Mouse (Mus musculus): ENCODE measurements at regions not wholly inside any gene's neighbourhood (a gene's known extent, or its start where the extent isn't known, plus 50 kb on each side); places are given as distances from the start of the nearest gene placed in this dataset.

DNA sequence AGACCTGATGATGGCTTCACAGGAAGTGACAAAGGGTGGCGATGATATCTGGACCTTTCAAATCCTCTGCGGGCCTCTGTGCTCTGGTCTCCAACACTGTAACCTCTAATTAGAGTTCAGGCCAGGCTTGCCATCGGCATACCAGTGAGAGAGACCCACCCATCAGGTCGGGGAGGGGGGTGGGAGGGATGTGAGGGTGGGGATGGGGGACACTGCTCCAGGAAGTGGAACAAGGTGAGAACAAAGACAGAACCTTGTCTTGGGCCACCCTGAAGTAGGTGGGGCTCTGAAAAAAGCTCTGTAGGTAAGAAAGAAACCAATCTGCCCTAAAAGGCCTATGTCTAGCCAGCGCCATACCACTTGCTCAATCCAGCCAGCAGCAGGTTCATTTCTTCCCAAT is 243.0 kb upstream of the Tle3 start:
- no peak overlapping the region for H3K27ac ChIP-seq (replicated peaks)
- no peak for ATAC-seq (ENCODE audit: low FRiP score, low read depth)
- no peak overlapping the region for H3K4me2 ChIP-seq
- peaks cover 5% of the 10 kb centered on the region; the same call in 1 of the 2 replicates for H3K4me1 ChIP-seq (replicated peaks)
- no peaks in the 10 kb centered on the region for H3K9me3 ChIP-seq
- no peaks in the 10 kb centered on the region for H3K27me3 ChIP-seq
- H3K9ac ChIP-seq = no peak overlapping the region
- 89% methylated on average over 5 of the region's 5 CpGs for WGBS
- H3K36me3 ChIP-seq = no peaks in the 10 kb centered on the region
- no peak overlapping the region for H3K4me3 ChIP-seq

DNA sequence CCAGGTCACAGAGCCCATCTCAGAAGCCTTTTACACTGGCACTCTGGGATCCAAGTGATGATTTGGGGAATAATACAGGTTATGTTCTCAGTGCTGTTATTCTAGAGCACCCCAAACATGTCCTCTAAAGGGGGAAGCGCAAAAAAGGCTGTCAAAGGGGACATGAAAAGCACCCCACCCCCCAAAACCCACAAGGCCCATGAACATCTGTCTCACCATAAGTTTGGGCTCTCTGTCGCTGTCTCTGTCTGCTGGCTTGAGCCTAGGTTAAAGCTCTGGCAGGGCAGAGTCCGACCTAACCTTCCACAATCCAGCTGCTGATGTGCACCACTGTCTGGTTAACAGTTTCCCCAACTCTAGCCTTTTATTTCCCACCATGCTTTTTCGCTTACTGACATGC is 241.3 kb upstream of the Tle3 start:
- Histone ChIP-seq H3K4me1 (replicated peaks) (peaks cover 13% of the 10 kb centered on the region), H3K9ac (no peak overlapping the region), H3K9me3 (no peaks in the 10 kb centered on the region), H3K4me2 (no peak overlapping the region), H3K27ac (replicated peaks) (no peak overlapping the region), H3K4me3 (no peak overlapping the region), H3K36me3 (no peaks in the 10 kb centered on the region), H3K27me3 (no peaks in the 10 kb centered on the region)
- 78% methylated on average over 4 of the region's 4 CpGs for WGBS
- no peak for ATAC-seq (ENCODE audit: low FRiP score, low read depth)

DNA sequence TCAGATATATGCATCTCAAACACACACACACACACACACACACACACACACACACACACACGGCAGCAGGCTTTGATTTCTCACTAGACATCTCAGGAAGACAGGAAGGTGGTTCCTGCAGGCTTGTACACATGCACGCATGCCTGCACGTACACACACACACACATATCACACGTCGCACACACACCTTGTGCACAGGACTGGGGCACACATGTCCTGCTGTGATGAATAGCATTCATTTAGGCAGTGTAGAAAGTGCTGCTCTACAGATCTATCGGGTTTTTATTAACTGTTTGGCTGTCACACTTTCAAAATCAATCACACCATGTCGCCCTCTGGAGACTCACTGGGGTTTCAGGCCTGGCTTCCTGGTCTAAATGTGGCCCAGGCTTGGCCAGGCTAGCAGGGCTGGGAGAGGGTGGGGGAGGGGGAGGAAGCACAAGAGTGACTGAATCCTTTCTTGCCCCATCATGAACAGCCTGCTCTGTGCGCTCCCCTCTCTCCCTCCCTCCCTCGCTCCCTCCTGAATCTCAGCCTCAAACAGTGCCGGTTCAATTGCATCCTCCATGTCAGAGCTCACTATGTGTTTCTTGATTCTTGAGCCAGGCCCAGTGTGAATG is 236.8 kb upstream of the Tle3 start:
- H3K27ac ChIP-seq (replicated peaks) = no peak overlapping the region

DNA sequence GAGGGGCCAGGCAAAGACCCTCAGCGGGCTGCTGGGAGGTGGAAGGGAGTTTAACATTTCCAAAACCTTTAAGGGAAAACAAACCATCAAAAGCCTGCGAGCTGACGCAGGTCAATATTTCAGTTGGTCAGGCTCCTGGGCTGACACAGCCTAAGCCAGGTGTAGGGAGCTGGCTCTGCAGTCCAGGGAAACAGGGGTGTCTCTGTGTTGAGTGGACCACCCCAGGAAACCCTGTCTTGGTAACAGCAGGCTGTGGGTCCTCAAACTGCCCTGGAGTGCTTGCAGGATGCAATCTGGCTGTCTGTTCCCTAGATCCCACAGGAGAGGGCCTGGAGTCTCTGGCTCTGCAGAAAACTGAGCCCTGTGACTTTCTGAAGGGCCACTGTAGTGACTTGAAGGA is 236.2 kb upstream of the Tle3 start:
- no peak overlapping the region for H3K4me3 ChIP-seq
- H3K36me3 ChIP-seq = no peaks in the 10 kb centered on the region
- ATAC-seq (ENCODE audit: low FRiP score, low read depth) = no peak
- 51% methylated on average over 3 of the region's 3 CpGs for whole genome bisulfite sequencing
- no peak overlapping the region for H3K9ac ChIP-seq
- no peaks in the 10 kb centered on the region for H3K9me3 ChIP-seq
- no peak overlapping the region for H3K4me2 ChIP-seq
- H3K27me3 ChIP-seq = no peaks in the 10 kb centered on the region
- H3K4me1 ChIP-seq (replicated peaks) = peaks cover 10% of the 10 kb centered on the region
- no peak overlapping the region for H3K27ac ChIP-seq (replicated peaks)

More for the DNA sequence above, 236.8 kb upstream of the Tle3 start:
- Histone ChIP-seq H3K27me3 (no peaks in the 10 kb centered on the region), H3K9me3 (no peaks in the 10 kb centered on the region), H3K9ac (no peak overlapping the region), H3K4me3 (no peak overlapping the region), H3K4me2 (no peak overlapping the region), H3K4me1 (replicated peaks) (peaks cover 10% of the 10 kb centered on the region), H3K36me3 (no peaks in the 10 kb centered on the region)
- WGBS = 37% methylated on average over 10 of the region's 10 CpGs
- 0 out of 2 replicates have a peak, but pooled peaks have one; percentile 45 for ATAC-seq (ENCODE audit: low FRiP score, low read depth)

GRCm38 (mm10) chr9:61138741-61139368 is 233.3 kb upstream of the Tle3 start:
- 77% methylated on average over 11 of the region's 11 CpGs for WGBS
- no peak for ATAC-seq (ENCODE audit: low FRiP score, low read depth)

DNA sequence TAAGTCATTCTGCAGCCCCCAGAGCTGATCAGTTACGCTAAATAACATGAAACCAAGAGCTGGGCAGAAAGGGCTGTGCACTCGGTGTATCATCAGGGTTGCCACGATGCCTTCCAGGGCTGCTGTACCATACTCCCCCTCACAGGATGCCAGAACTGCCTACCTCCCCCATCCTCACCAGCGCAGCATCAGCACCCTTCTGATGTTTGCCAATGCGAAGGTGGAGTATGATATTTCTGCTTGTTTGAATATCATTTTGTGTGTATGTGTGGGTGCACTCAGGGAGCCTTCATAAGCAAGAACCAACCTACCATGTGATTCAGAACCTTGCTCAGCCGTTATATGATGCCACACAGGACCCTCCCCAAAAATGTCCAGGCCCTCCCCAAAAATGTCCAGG is 229.1 kb upstream of the Tle3 start:
- H3K9ac ChIP-seq = no peak overlapping the region
- ATAC-seq (ENCODE audit: low FRiP score, low read depth) = no peak
- H3K36me3 ChIP-seq = no peaks in the 10 kb centered on the region
- 79% methylated on average over 6 of the region's 6 CpGs for WGBS
- no peak overlapping the region for H3K27ac ChIP-seq (replicated peaks)
- H3K27me3 ChIP-seq = no peaks in the 10 kb centered on the region
- no peak overlapping the region for H3K4me2 ChIP-seq
- no peaks in the 10 kb centered on the region for H3K9me3 ChIP-seq
- H3K4me1 ChIP-seq (replicated peaks) = peaks cover 11% of the 10 kb centered on the region; the same call in 1 of the 2 replicates
- H3K4me3 ChIP-seq = no peak overlapping the region

More at GRCm38 (mm10) chr9:61138741-61139368, 233.3 kb upstream of the Tle3 start:
- Histone ChIP-seq H3K9me3 (no peaks in the 10 kb centered on the region), H3K36me3 (no peaks in the 10 kb centered on the region), H3K4me1 (replicated peaks) (peaks cover 10% of the 10 kb centered on the region), H3K27me3 (no peaks in the 10 kb centered on the region), H3K4me3 (no peak overlapping the region), H3K4me2 (no peak overlapping the region), H3K9ac (no peak overlapping the region), H3K27ac (replicated peaks) (no peak overlapping the region)

DNA sequence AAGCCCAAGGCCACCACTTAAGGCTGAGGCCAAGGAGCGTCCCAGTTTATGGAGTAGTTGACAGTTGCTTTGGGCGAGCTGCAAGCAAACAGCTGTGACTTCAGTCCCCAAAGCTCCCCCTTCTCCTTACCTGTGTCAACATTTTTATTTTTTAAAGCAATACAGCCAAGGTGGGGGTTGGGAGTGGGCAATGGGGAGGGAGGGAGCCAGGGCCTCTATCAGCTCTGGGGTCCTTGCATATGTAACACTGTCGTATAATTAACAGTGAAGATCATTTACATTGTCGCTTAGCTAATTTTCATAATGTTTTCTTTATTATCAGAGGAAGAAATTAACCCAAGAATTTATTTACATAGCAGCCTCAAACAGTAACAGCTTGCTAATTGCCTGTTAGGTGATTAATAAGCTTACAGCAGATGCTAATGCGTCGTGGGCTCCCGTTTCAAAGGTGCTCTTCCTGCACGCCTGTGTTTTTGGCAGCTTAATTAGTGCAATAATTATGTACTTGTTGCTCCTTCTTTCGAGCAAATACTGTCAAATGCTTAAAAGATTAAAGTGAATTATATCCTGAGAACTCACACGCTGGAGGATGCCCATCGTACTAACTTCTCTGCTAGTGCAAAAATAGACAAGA is 227.4 kb upstream of the Tle3 start:
- Histone ChIP-seq H3K4me2 (no peak overlapping the region), H3K27me3 (no peaks in the 10 kb centered on the region), H3K4me3 (no peak overlapping the region), H3K4me1 (replicated peaks) (peaks cover 11% of the 10 kb centered on the region; the same call in 1 of the 2 replicates), H3K27ac (replicated peaks) (no peak overlapping the region), H3K36me3 (no peaks in the 10 kb centered on the region), H3K9ac (no peak overlapping the region), H3K9me3 (no peaks in the 10 kb centered on the region)
- WGBS = 55% methylated on average over 11 of the region's 11 CpGs
- ATAC-seq (ENCODE audit: low FRiP score, low read depth) = peak; percentile 42; the same call in 1 of the 2 replicates

GRCm38 (mm10) chr9:61145738-61146137 is 226.4 kb upstream of the Tle3 start:
- 84% methylated on average over 8 of the region's 8 CpGs for WGBS
- Histone ChIP-seq H3K27ac (replicated peaks) (no peak overlapping the region), H3K9me3 (no peaks in the 10 kb centered on the region), H3K9ac (no peak overlapping the region), H3K4me1 (replicated peaks) (peaks cover 11% of the 10 kb centered on the region; the same call in 1 of the 2 replicates), H3K4me3 (no peak overlapping the region), H3K27me3 (0 out of 2 replicates have a peak, but pooled peaks cover 3% of the 10 kb centered on the region), H3K36me3 (no peaks in the 10 kb centered on the region), H3K4me2 (no peak overlapping the region)
- no peak for ATAC-seq (ENCODE audit: low FRiP score, low read depth)

DNA sequence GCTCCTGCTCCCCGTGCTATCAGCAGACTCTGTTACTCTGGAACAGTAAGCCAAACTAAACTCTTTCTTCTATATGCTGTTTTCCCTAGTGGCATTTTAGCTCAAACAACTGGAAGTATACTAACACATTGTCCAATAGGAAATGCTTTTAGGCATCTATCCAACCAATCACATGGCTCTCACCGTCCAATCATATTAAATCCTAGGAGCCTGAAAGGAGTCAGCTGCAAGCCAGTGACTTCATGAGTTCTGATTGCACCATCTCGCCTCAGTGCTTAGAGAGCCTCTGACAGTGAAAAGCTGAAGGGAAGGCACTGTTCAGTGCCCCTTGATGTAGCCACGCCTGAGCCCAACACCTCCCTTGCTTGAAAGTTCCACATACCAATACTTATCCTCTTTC is 221.0 kb upstream of the Tle3 start:
- Histone ChIP-seq H3K27me3 (0 out of 2 replicates have a peak, but pooled peaks cover 10% of the 10 kb centered on the region), H3K4me1 (replicated peaks) (peaks cover 12% of the 10 kb centered on the region), H3K4me3 (no peak overlapping the region), H3K36me3 (no peaks in the 10 kb centered on the region), H3K27ac (replicated peaks) (no peak overlapping the region), H3K9ac (no peak overlapping the region), H3K4me2 (no peak overlapping the region), H3K9me3 (no peaks in the 10 kb centered on the region)
- WGBS = 87% methylated on average over 4 of the region's 4 CpGs
- no peak for ATAC-seq (ENCODE audit: low FRiP score, low read depth)

DNA sequence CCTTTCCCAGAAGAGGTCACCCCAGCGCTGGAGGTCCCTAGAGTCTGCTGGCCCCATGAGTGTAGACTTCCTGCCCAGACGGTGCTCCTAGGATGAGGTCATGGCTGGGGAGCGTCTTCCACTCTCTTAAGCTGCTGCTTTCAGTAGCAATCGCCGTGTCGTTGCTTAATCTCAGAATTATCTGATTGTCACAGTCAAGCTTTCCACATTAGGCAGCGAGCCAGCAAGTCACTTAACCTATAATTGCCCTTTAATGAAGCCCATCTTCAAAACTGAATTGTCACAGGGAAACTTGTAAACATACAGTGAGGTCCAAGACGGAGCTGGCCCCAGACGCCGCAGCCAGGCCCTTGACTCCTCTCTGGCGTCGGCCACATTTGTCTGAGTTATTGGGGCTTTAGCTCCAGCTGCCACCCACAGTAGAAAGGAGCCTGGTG is 220.2 kb upstream of the Tle3 start:
- Histone ChIP-seq H3K36me3 (no peaks in the 10 kb centered on the region), H3K27ac (replicated peaks) (no peak overlapping the region), H3K27me3 (0 out of 2 replicates have a peak, but pooled peaks cover 10% of the 10 kb centered on the region), H3K9me3 (no peaks in the 10 kb centered on the region), H3K4me3 (no peak overlapping the region), H3K9ac (no peak overlapping the region), H3K4me1 (replicated peaks) (peaks cover 12% of the 10 kb centered on the region), H3K4me2 (no peak overlapping the region)
- 59% methylated on average over 12 of the region's 12 CpGs for whole genome bisulfite sequencing
- ATAC-seq (ENCODE audit: low FRiP score, low read depth) = no peak

- WGBS = 29% methylated on average over 6 of the region's 6 CpGs
- no peaks in the 10 kb centered on the region for H3K9me3 ChIP-seq
- H3K4me1 ChIP-seq (replicated peaks) = peaks cover 22% of the 10 kb centered on the region
- H3K4me2 ChIP-seq = no peak overlapping the region
- no peak overlapping the region for H3K9ac ChIP-seq
- H3K4me3 ChIP-seq = no peak overlapping the region
- no peaks in the 10 kb centered on the region for H3K36me3 ChIP-seq
- ATAC-seq (ENCODE audit: low FRiP score, low read depth) = no peak
- 0 out of 2 replicates have a peak, but pooled peaks cover 10% of the 10 kb centered on the region for H3K27me3 ChIP-seq
- no peak overlapping the region for H3K27ac ChIP-seq (replicated peaks)
Observed at GRCm38 (mm10) chr9:61154721-61155120, 217.4 kb upstream of the Tle3 start.

DNA sequence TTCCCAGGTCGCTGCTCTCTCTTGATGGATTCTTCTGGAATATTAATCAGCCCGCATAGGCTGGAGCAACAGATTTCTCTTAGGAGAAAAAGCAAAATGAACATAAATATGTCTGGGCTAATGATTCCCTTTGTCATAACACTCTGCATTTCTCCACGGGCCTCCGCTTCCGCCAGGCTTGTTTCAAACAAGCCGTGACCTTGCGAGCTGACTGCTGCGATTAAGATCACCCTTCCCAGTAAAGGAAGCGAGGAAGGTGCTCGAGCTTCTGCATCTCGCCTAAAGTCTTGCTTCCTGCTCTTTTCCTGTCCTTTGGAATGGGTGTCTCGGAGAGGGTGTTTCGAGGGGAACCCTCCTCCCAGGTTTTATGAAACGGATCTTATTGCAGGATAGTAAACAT is 216.3 kb upstream of the Tle3 start:
- ATAC-seq (ENCODE audit: low FRiP score, low read depth) = no peak

More for the DNA sequence above, 216.3 kb upstream of the Tle3 start:
- Histone ChIP-seq H3K4me1 (replicated peaks) (peaks cover 22% of the 10 kb centered on the region), H3K27ac (replicated peaks) (no peak overlapping the region), H3K36me3 (no peaks in the 10 kb centered on the region), H3K27me3 (0 out of 2 replicates have a peak, but pooled peaks cover 7% of the 10 kb centered on the region), H3K9ac (no peak overlapping the region), H3K9me3 (no peaks in the 10 kb centered on the region), H3K4me3 (no peak overlapping the region), H3K4me2 (no peak overlapping the region)
- 43% methylated on average over 14 of the region's 14 CpGs for WGBS

Data from hindbrain, embryonic 15.5 days (tissue).